Mouse (Mus musculus) midbrain, embryonic 14.5 days (tissue): Measurements from ENCODE around the gene Ikzf2. TPM values are rescaled to one million over a fixed set of nuclear protein-coding genes. Genes with fewer than 3 reads are reported as not detected.

Experiments
- ATAC-seq: fragments of 200-750 bp; cut with Nextera tagmentation; 2 replicates; pipeline ENCODE4 v1.8.0; 2017; ENCODE audit warnings: moderate number of reproducible peaks, moderate library complexity; ENCODE audit not compliant: low FRiP score, low TSS enrichment
- DNase-seq: peaks from one replicate; pipeline ENCODE4 v3.0.0-alpha.2; 2015
- H3K27ac ChIP-seq: fragments of 300-500 bp; sonication (generic); replicated peaks from 2 replicates; pipeline ENCODE4 v1.5.1; 2014; ENCODE audit warnings: mild to moderate bottlenecking, low read depth, low read length, moderate library complexity
- H3K27me3 ChIP-seq: fragments of 300-500 bp; sonication (generic); 2 replicates; pipeline ENCODE4 v1.6.1; 2014; ENCODE audit warnings: low read length, control low read depth, mixed read lengths; ENCODE audit not compliant: control insufficient read depth, insufficient read depth
- H3K36me3 ChIP-seq: fragments of 300-500 bp; sonication (generic); 2 replicates; pipeline ENCODE4 v1.6.1; 2014; ENCODE audit warnings: low read length, control low read depth; ENCODE audit not compliant: control insufficient read depth, insufficient read depth
- H3K4me1 ChIP-seq: fragments of 300-500 bp; sonication (generic); 2 replicates; pipeline ENCODE4 v1.6.1; 2014; ENCODE audit warnings: mild to moderate bottlenecking, antibody characterized with exemption, low read length, control low read depth; ENCODE audit not compliant: control insufficient read depth, insufficient read depth
- H3K4me2 ChIP-seq: fragments of 300-500 bp; sonication (generic); 2 replicates; pipeline ENCODE4 v1.6.1; 2014; ENCODE audit warnings: mild to moderate bottlenecking, low read length, moderate library complexity
- H3K4me3 ChIP-seq: fragments of 300-500 bp; sonication (generic); replicated peaks from 2 replicates; pipeline ENCODE4 v1.5.1; 2014; ENCODE audit warnings: low read depth, low read length
- H3K9ac ChIP-seq: fragments of 300-500 bp; sonication (generic); replicated peaks from 2 replicates; pipeline ENCODE4 v1.6.1; 2014; ENCODE audit warnings: mild to moderate bottlenecking, low read length, moderate library complexity
- H3K9me3 ChIP-seq: fragments of 300-500 bp; sonication (generic); 2 replicates; pipeline ENCODE4 v1.6.1; 2016; ENCODE audit warnings: low read length, control low read depth, mixed read lengths; ENCODE audit not compliant: control insufficient read depth
- WGBS: fragments of 180-500 bp; shearing (Covaris S2); extraction: QIAGEN DNeasy Blood & Tissue Kit; methylation state at CpG from one replicate; pipeline ENCODE4 v1.1.7; 2014; 5-methylcytosine and 5-hydroxymethylcytosine counted together
- polyA plus RNA-seq: library from polyadenylated mRNA; unstranded; fragments of >200 nt; fragmentation: Nextera tagmentation; extraction: Ambion mirVana; gene quantifications from 2 replicates; pipeline ENCODE4 v1.2.1, GENCODE M21; 2014

The Ikzf2 gene
- polyA plus RNA-seq, 1 experiment from 2014 or later, result 4.5 TPM

GRCm38 (mm10) chr1:69599074-69599772 is 87.8 kb downstream of the Ikzf2 start:
- no peaks in the 10 kb centered on the region for H3K36me3 ChIP-seq
- H3K27ac ChIP-seq, result no peak overlapping the region
- ATAC-seq (no peak), DNase-seq (no peak)
- H3K9ac ChIP-seq, result no peak overlapping the region
- H3K27me3 ChIP-seq, result no peaks in the 10 kb centered on the region
- H3K4me1 ChIP-seq, result no peaks in the 10 kb centered on the region
- H3K4me3 ChIP-seq, result no peak overlapping the region
- no peak overlapping the region for H3K4me2 ChIP-seq
- WGBS, result 95% methylated on average over 12 of the region's 12 CpGs
- no peaks in the 10 kb centered on the region for H3K9me3 ChIP-seq

- no peak overlapping the region for H3K4me3 ChIP-seq
- no peak overlapping the region for H3K9ac ChIP-seq
- ATAC-seq, result no peak
- no peak overlapping the region for H3K27ac ChIP-seq
- 73% methylated on average over 6 of the region's 6 CpGs for WGBS
- H3K4me1 ChIP-seq, result no peaks in the 10 kb centered on the region
- no peaks in the 10 kb centered on the region for H3K9me3 ChIP-seq
- no peaks in the 10 kb centered on the region for H3K36me3 ChIP-seq
- H3K4me2 ChIP-seq, result no peak overlapping the region
- H3K27me3 ChIP-seq, result no peaks in the 10 kb centered on the region
- DNase-seq, result no peak
These were observed 95.2 kb downstream of the Ikzf2 start for GRCm38 (mm10) chr1:69591889-69592288.

GRCm38 (mm10) chr1:69591328-69591801 is 95.7 kb downstream of the Ikzf2 start:
- DNase-seq (peak; percentile 19), ATAC-seq (no peak)

GRCm38 (mm10) chr1:69585546-69585945 is 101.5 kb downstream of the Ikzf2 start:
- H3K4me1 ChIP-seq, result no peaks in the 10 kb centered on the region
- ATAC-seq, result no peak
- 81% methylated on average over 2 of the region's 2 CpGs for WGBS
- no peak overlapping the region for H3K4me3 ChIP-seq
- no peaks in the 10 kb centered on the region for H3K9me3 ChIP-seq
- H3K4me2 ChIP-seq, result no peak overlapping the region
- no peak overlapping the region for H3K27ac ChIP-seq
- H3K36me3 ChIP-seq, result no peaks in the 10 kb centered on the region
- no peak for DNase-seq
- no peak overlapping the region for H3K9ac ChIP-seq
- H3K27me3 ChIP-seq, result no peaks in the 10 kb centered on the region

More at GRCm38 (mm10) chr1:69591328-69591801, 95.7 kb downstream of the Ikzf2 start:
- WGBS, result 58% methylated on average over 7 of the region's 7 CpGs
- no peak overlapping the region for H3K4me2 ChIP-seq
- no peak overlapping the region for H3K9ac ChIP-seq
- H3K27ac ChIP-seq, result no peak overlapping the region
- no peaks in the 10 kb centered on the region for H3K9me3 ChIP-seq
- H3K4me1 ChIP-seq, result no peaks in the 10 kb centered on the region
- no peaks in the 10 kb centered on the region for H3K36me3 ChIP-seq
- no peak overlapping the region for H3K4me3 ChIP-seq
- no peaks in the 10 kb centered on the region for H3K27me3 ChIP-seq

GRCm38 (mm10) chr1:69583932-69584659 is 102.9 kb downstream of the Ikzf2 start:
- 92% methylated on average over 5 of the region's 5 CpGs for WGBS
- H3K9me3 ChIP-seq, result no peaks in the 10 kb centered on the region

GRCm38 (mm10) chr1:69578917-69579316 is 108.1 kb downstream of the Ikzf2 start:
- ATAC-seq (no peak), DNase-seq (no peak)
- no peak overlapping the region for H3K4me2 ChIP-seq
- no peak overlapping the region for H3K9ac ChIP-seq
- no peaks in the 10 kb centered on the region for H3K36me3 ChIP-seq
- WGBS, result 91% methylated on average over 4 of the region's 4 CpGs
- H3K27ac ChIP-seq, result no peak overlapping the region
- no peaks in the 10 kb centered on the region for H3K9me3 ChIP-seq
- H3K27me3 ChIP-seq, result no peaks in the 10 kb centered on the region
- no peak overlapping the region for H3K4me3 ChIP-seq
- H3K4me1 ChIP-seq, result no peaks in the 10 kb centered on the region

More at GRCm38 (mm10) chr1:69583932-69584659, 102.9 kb downstream of the Ikzf2 start:
- H3K4me3 ChIP-seq, result no peak overlapping the region
- DNase-seq (no peak), ATAC-seq (no peak)
- no peaks in the 10 kb centered on the region for H3K36me3 ChIP-seq
- no peak overlapping the region for H3K9ac ChIP-seq
- H3K27ac ChIP-seq, result no peak overlapping the region
- no peaks in the 10 kb centered on the region for H3K4me1 ChIP-seq
- no peaks in the 10 kb centered on the region for H3K27me3 ChIP-seq
- H3K4me2 ChIP-seq, result no peak overlapping the region

GRCm38 (mm10) chr1:69559443-69560090 is 127.5 kb downstream of the Ikzf2 start:
- Histone ChIP-seq H3K4me3 (no peak overlapping the region), H3K27me3 (no peaks in the 10 kb centered on the region), H3K4me2 (no peak overlapping the region), H3K4me1 (no peaks in the 10 kb centered on the region), H3K9ac (no peak overlapping the region), H3K9me3 (no peaks in the 10 kb centered on the region), H3K36me3 (no peaks in the 10 kb centered on the region), H3K27ac (no peak overlapping the region)
- DNase-seq (no peak), ATAC-seq (no peak)
- WGBS, result 91% methylated on average over 5 of the region's 5 CpGs

GRCm38 (mm10) chr1:69555636-69556151 is 131.4 kb downstream of the Ikzf2 start:
- 92% methylated on average over 5 of the region's 5 CpGs for WGBS
- no peak overlapping the region for H3K9ac ChIP-seq

More at GRCm38 (mm10) chr1:69555636-69556151, 131.4 kb downstream of the Ikzf2 start:
- no peak overlapping the region for H3K4me2 ChIP-seq
- DNase-seq (no peak), ATAC-seq (no peak)
- no peaks in the 10 kb centered on the region for H3K27me3 ChIP-seq
- no peaks in the 10 kb centered on the region for H3K4me1 ChIP-seq
- H3K9me3 ChIP-seq, result no peaks in the 10 kb centered on the region
- no peak overlapping the region for H3K27ac ChIP-seq
- H3K36me3 ChIP-seq, result no peaks in the 10 kb centered on the region
- no peak overlapping the region for H3K4me3 ChIP-seq
